Comparison of ENCODE assay signal across 32 mouse cellular contexts in the genomic region with DNA sequence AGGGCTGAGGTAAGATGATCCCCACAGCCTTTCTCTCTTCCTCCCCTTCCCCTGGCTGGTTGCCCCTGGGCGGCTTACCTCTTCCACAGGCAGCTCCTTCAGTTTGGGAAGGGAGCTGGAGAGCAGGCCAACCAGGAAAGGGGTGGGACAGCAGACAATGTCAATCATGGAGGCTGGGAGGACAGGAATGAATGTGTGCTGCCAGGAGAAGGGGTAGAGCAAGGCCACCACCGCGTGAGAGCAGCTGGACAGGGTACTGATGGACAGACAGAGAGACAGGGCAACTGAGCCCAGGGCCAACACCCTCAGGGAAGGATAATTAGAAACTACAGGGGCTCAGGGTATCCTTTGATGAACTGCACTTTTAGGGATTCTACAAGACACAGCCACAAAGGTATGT. TPM values are rescaled to one million over a fixed set of nuclear protein-coding genes. Genes with fewer than 3 reads are reported as not detected.
DNase-seq lines count a peak whose midpoint lies in the region; ATAC-seq lines count a peak whose summit lies in the region.
"Had no signal": no experiment of that assay in that cellular context is flagged by ENCODE, and none has a peak within 500 bp of the region (broad histone marks: within the 10 kb centered on the region; RNA-seq: fewer than 3 reads in every experiment).

No protein-coding gene starts in this region.

- ATAC-seq in hindbrain, embryonic 12.5 days (ENCODE audit: low FRiP score): no peak
- no peak for ATAC-seq in hindbrain, embryonic 16.5 days
- no peak for ATAC-seq in neural tube, embryonic 13.5 days (ENCODE audit: low read depth)
- ATAC-seq: inflammation-experienced regulatory T-cells, adult 6 months had no signal

- no peak overlapping the region for H3K4me2 ChIP-seq in hindbrain, embryonic 12.5 days (replicated peaks)
- no peak overlapping the region for H3K4me2 ChIP-seq in hindbrain, embryonic 16.5 days (ENCODE audit: low read length)
- no peak overlapping the region for H3K4me2 ChIP-seq in neural tube, embryonic 13.5 days
- H3K4me2 ChIP-seq: embryonic facial prominence, embryonic 12.5 days; forebrain, embryonic 12.5 days; heart, embryonic 12.5 days; hindbrain, embryonic 14.5 days; kidney, embryonic 15.5 days; liver, embryonic 13.5 days; midbrain, embryonic 12.5 days had no signal

- no peaks in the 10 kb centered on the region for H3K9me3 ChIP-seq in hindbrain, embryonic 12.5 days (replicated peaks)
- no peaks in the 10 kb centered on the region for H3K9me3 ChIP-seq in hindbrain, embryonic 16.5 days (ENCODE audit: control insufficient read depth, low read length)
- no peaks in the 10 kb centered on the region for H3K9me3 ChIP-seq in neural tube, embryonic 13.5 days
- H3K9me3 ChIP-seq: embryonic facial prominence, embryonic 12.5 days; forebrain, embryonic 12.5 days; G1E; heart, embryonic 12.5 days; kidney, embryonic 15.5 days; liver, embryonic 13.5 days; midbrain, embryonic 12.5 days had no signal

- no peaks in the 10 kb centered on the region for H3K27me3 ChIP-seq in hindbrain, embryonic 12.5 days
- no peaks in the 10 kb centered on the region for H3K27me3 ChIP-seq in hindbrain, embryonic 16.5 days (replicated peaks; ENCODE audit: control insufficient read depth, insufficient read depth, low read length)
- H3K27me3 ChIP-seq in neural tube, embryonic 13.5 days: no peaks in the 10 kb centered on the region
- H3K27me3 ChIP-seq: embryonic facial prominence, embryonic 12.5 days; forebrain, embryonic 12.5 days; heart, embryonic 12.5 days; kidney, embryonic 15.5 days; liver, embryonic 13.5 days; midbrain, embryonic 12.5 days had no signal

- H3K9ac ChIP-seq in hindbrain, embryonic 12.5 days: no peak overlapping the region
- no peak overlapping the region for H3K9ac ChIP-seq in hindbrain, embryonic 16.5 days (ENCODE audit: low read depth, low read length)
- peak overlapping the region; percentile 22; the same call in 1 of the 2 replicates for H3K9ac ChIP-seq in neural tube, embryonic 13.5 days
- H3K9ac ChIP-seq: embryonic facial prominence, embryonic 12.5 days; forebrain, embryonic 12.5 days; heart, embryonic 12.5 days; hindbrain, embryonic 14.5 days; kidney, embryonic 15.5 days; liver, embryonic 13.5 days; midbrain, embryonic 12.5 days had no signal

- no peaks in the 10 kb centered on the region for H3K4me1 ChIP-seq in hindbrain, embryonic 12.5 days
- H3K4me1 ChIP-seq in hindbrain, embryonic 16.5 days (ENCODE audit: control insufficient read depth, insufficient read depth, low read depth, low read length): no peaks in the 10 kb centered on the region
- H3K4me1 ChIP-seq in neural tube, embryonic 13.5 days (replicated peaks): no peaks in the 10 kb centered on the region
- H3K4me1 ChIP-seq: embryonic facial prominence, embryonic 12.5 days; forebrain, embryonic 12.5 days; kidney, embryonic 15.5 days; midbrain, embryonic 12.5 days had no signal

- H3K27ac ChIP-seq in hindbrain, embryonic 12.5 days: peak overlapping the region; percentile 23; the same call in 1 of the 2 replicates
- H3K27ac ChIP-seq in hindbrain, embryonic 16.5 days (ENCODE audit: low read depth, low read length): no peak overlapping the region
- no peak overlapping the region for H3K27ac ChIP-seq in neural tube, embryonic 13.5 days (replicated peaks)
- H3K27ac ChIP-seq: embryonic facial prominence, embryonic 12.5 days; forebrain, embryonic 12.5 days; hindbrain, embryonic 14.5 days; kidney, embryonic 15.5 days; liver, embryonic 13.5 days; midbrain, embryonic 12.5 days had no signal

- DNase-seq in adrenal gland, postnatal 36 days: peak; percentile 29 to 41
- no peak for DNase-seq in adrenal gland, adult 18-20 months (ENCODE audit: low spot score in 2 of 2)
- no peak for DNase-seq in neural tube, embryonic 10.5 days (ENCODE audit: extremely low spot score, low spot score)
- no peak for DNase-seq in layer of hippocampus, adult 18-20 months (ENCODE audit: low spot score in 2 of 2)
- DNase-seq: adrenal gland, adult 2 months; cerebellum, adult 11 months; cerebellum, adult 9-10 months; cerebellum, postnatal 36 days; gastrocnemius, postnatal 14 days; heart, adult 11 months; heart, postnatal 4 days; kidney, adult 18-20 months; kidney, postnatal 4 days; layer of hippocampus, postnatal 36 days; left cerebral cortex, postnatal 4 days; liver, embryonic 13.5 days; lung, adult 2 months; lung, postnatal 10 days; thymus, postnatal 4 days had no signal

- 64% methylated on average over 3 of the region's 3 CpGs for WGBS in hindbrain, embryonic 12.5 days
- WGBS in hindbrain, embryonic 16.5 days: 71% methylated on average over 3 of the region's 3 CpGs
- WGBS in neural tube, embryonic 13.5 days: 80% methylated on average over 3 of the region's 3 CpGs

- peaks cover 66% of the 10 kb centered on the region for H3K36me3 ChIP-seq in hindbrain, embryonic 12.5 days
- peaks cover 26% of the 10 kb centered on the region for H3K36me3 ChIP-seq in hindbrain, embryonic 16.5 days (ENCODE audit: control insufficient read depth, insufficient read depth, low read length)
- peaks cover 59% of the 10 kb centered on the region for H3K36me3 ChIP-seq in neural tube, embryonic 13.5 days

- no peak overlapping the region for H3K4me3 ChIP-seq in hindbrain, embryonic 12.5 days
- no peak overlapping the region for H3K4me3 ChIP-seq in hindbrain, embryonic 16.5 days (ENCODE audit: low read length)
- no peak overlapping the region for H3K4me3 ChIP-seq in neural tube, embryonic 13.5 days
- H3K4me3 ChIP-seq: embryonic facial prominence, embryonic 12.5 days; erythroblast, embryonic 14.5 days; forebrain, embryonic 12.5 days; heart, embryonic 12.5 days; kidney, embryonic 15.5 days; liver, embryonic 13.5 days; midbrain, embryonic 12.5 days had no signal

RNA-seq across cellular contexts. Expression of a gene that starts 8.6 kb away (rescaled TPM):
- total RNA-seq in adrenal gland, postnatal 36 days (2021): 100 to 1,000 TPM; 206 to 235 TPM
- 100 to 1,000 TPM; 204 to 208 TPM for total RNA-seq in adrenal gland, adult 18-20 months (2021)
- 86.2 and 98.4 TPM in 2 replicates for polyA plus RNA-seq in hindbrain, embryonic 12.5 days (2016; fragmentation: Nextera tagmentation; extraction: Ambion mirVana)
- polyA plus RNA-seq in hindbrain, embryonic 16.5 days (2015; fragmentation: Nextera tagmentation; extraction: Ambion mirVana): 76.0 and 80.8 TPM in 2 replicates
- polyA plus RNA-seq in neural tube, embryonic 13.5 days (2015; fragmentation: Nextera tagmentation; extraction: Ambion mirVana): 80.7 and 91.7 TPM in 2 replicates
- 100 to 1,000 TPM; 158 to 159 TPM for total RNA-seq in layer of hippocampus, adult 18-20 months (2021)

RNA-seq across cellular contexts. Expression of a gene that starts 19.6 kb away (rescaled TPM):
- under 1 TPM; 0.10 to 0.33 TPM for total RNA-seq in adrenal gland, postnatal 36 days (2021)
- total RNA-seq in adrenal gland, adult 18-20 months (2021): under 1 TPM; 0.19 to 0.30 TPM
- polyA plus RNA-seq in hindbrain, embryonic 12.5 days (2016; fragmentation: Nextera tagmentation; extraction: Ambion mirVana): 0.08 and 0.12 TPM in 2 replicates
- polyA plus RNA-seq in hindbrain, embryonic 16.5 days (2015; fragmentation: Nextera tagmentation; extraction: Ambion mirVana): 0.91 and 1.4 TPM in 2 replicates
- polyA plus RNA-seq in neural tube, embryonic 13.5 days (2015; fragmentation: Nextera tagmentation; extraction: Ambion mirVana): 0.11 and 0.26 TPM in 2 replicates
- total RNA-seq in layer of hippocampus, adult 18-20 months (2021): 1 to 10 TPM; 6.2 to 7.2 TPM
- polyA plus RNA-seq: erythroblast, embryonic 14.5 days; heart, embryonic 12.5 days; heart, postnatal 0 days; inflammation-experienced regulatory T-cells, adult 6 months; kidney, embryonic 15.5 days had no signal

Comparison
In these comparisons a context has a peak if more than half of its experiments do, and no peak if none do; other contexts are left out.
1. DNase-seq: peak in adrenal gland, postnatal 36 days (2 of 2); none in adrenal gland, adult 18-20 months (0 of 2), neural tube, embryonic 10.5 days (single experiment) and layer of hippocampus, adult 18-20 months (0 of 2).
2. RNA of a gene that starts 19.6 kb away (total RNA-seq): 6.2 to 7.2 TPM in layer of hippocampus, adult 18-20 months; 0.10 to 0.33 TPM in adrenal gland, postnatal 36 days and 0.19 to 0.30 TPM in adrenal gland, adult 18-20 months; every median in the first group is over 4 times any median in the second.